Mouse (Mus musculus) hindbrain, embryonic 16.5 days (tissue): ENCODE results near the gene Psat1. TPM values are rescaled to one million over a fixed set of nuclear protein-coding genes. Genes with fewer than 3 reads are reported as not detected.

Experiments used
- ATAC-seq: fragments of 200-750 bp; cut with Nextera tagmentation; 2 replicates; pipeline ENCODE4 v1.8.0; 2017; ENCODE audit warnings: moderate TSS enrichment, moderate library complexity
- H3K27ac ChIP-seq: fragments of 300-500 bp; sonication (generic); 2 replicates; pipeline ENCODE4 v1.5.1; 2014; ENCODE audit warnings: low read depth, mild to moderate bottlenecking, control low read depth, low read length, moderate library complexity
- H3K27me3 ChIP-seq: fragments of 300-500 bp; sonication (generic); replicated peaks from 2 replicates; pipeline ENCODE4 v1.6.1; 2014; ENCODE audit warnings: low read length; ENCODE audit not compliant: control insufficient read depth, insufficient read depth
- H3K36me3 ChIP-seq: fragments of 300-500 bp; sonication (generic); 2 replicates; pipeline ENCODE4 v1.6.1; 2014; ENCODE audit warnings: mild to moderate bottlenecking, low read length, moderate library complexity, mixed read lengths; ENCODE audit not compliant: control insufficient read depth, insufficient read depth
- H3K4me1 ChIP-seq: fragments of 300-500 bp; sonication (generic); 2 replicates; pipeline ENCODE4 v1.6.1; 2014; ENCODE audit warnings: low read depth, low read length; ENCODE audit not compliant: control insufficient read depth, insufficient read depth
- H3K4me2 ChIP-seq: fragments of 300-500 bp; sonication (generic); 2 replicates; pipeline ENCODE4 v1.6.1; 2014; ENCODE audit warnings: mild to moderate bottlenecking, low read length, control low read depth, moderate library complexity
- H3K4me3 ChIP-seq: fragments of 300-500 bp; sonication (generic); 2 replicates; pipeline ENCODE4 v1.5.1; 2014; ENCODE audit warnings: mild to moderate bottlenecking, low read length, control low read depth, moderate library complexity
- H3K9ac ChIP-seq: fragments of 300-500 bp; sonication (generic); 2 replicates; pipeline ENCODE4 v1.6.1; 2014; ENCODE audit warnings: low read depth, mild to moderate bottlenecking, control low read depth, low read length, moderate library complexity
- H3K9me3 ChIP-seq: fragments of 300-500 bp; sonication (generic); 2 replicates; pipeline ENCODE4 v1.6.1; 2014; ENCODE audit warnings: mild to moderate bottlenecking, low read length, moderate library complexity; ENCODE audit not compliant: control insufficient read depth
- WGBS: fragments of 180-500 bp; shearing (Covaris S2); extraction: QIAGEN DNeasy Blood & Tissue Kit; methylation state at CpG from one replicate; pipeline ENCODE4 v1.1.7; 2014; 5-methylcytosine and 5-hydroxymethylcytosine counted together
- polyA plus RNA-seq: library from polyadenylated mRNA; unstranded; fragments of >200 nt; fragmentation: Nextera tagmentation; extraction: Ambion mirVana; gene quantifications from 2 replicates; pipeline ENCODE4 v1.2.1, GENCODE M21; 2015

The Psat1 gene
- polyA plus RNA-seq, 1 experiment from 2014 or later = 88.3 TPM

- ATAC-seq = no peak
- H3K27me3 ChIP-seq = no peaks in the 10 kb centered on the region
- no peaks in the 10 kb centered on the region for H3K9me3 ChIP-seq
- no peak overlapping the region for H3K4me3 ChIP-seq
- 95% methylated on average over 9 of the region's 9 CpGs for WGBS
- no peaks in the 10 kb centered on the region for H3K4me1 ChIP-seq
- H3K27ac ChIP-seq = no peak overlapping the region
- H3K36me3 ChIP-seq = peaks cover 12% of the 10 kb centered on the region
- no peak overlapping the region for H3K4me2 ChIP-seq
- no peak overlapping the region for H3K9ac ChIP-seq
Observed at GRCm38 (mm10) chr19:15913249-15913997, 33.7 kb downstream of the Psat1 start.

- H3K36me3 ChIP-seq = peaks cover 11% of the 10 kb centered on the region
- H3K4me2 ChIP-seq = no peak overlapping the region
- H3K27me3 ChIP-seq = no peaks in the 10 kb centered on the region
- no peaks in the 10 kb centered on the region for H3K9me3 ChIP-seq
- no peak overlapping the region for H3K27ac ChIP-seq
- no peak overlapping the region for H3K9ac ChIP-seq
- WGBS = 85% methylated on average over 5 of the region's 5 CpGs
- H3K4me1 ChIP-seq = no peaks in the 10 kb centered on the region
- ATAC-seq = no peak
- H3K4me3 ChIP-seq = no peak overlapping the region
Observed at GRCm38 (mm10) chr19:15911441-15911840, 35.7 kb downstream of the Psat1 start.

- no peaks in the 10 kb centered on the region for H3K4me1 ChIP-seq
- ATAC-seq = no peak
- H3K36me3 ChIP-seq = peaks cover 11% of the 10 kb centered on the region
- 85% methylated on average over 3 of the region's 3 CpGs for WGBS
- no peak overlapping the region for H3K9ac ChIP-seq
- H3K9me3 ChIP-seq = no peaks in the 10 kb centered on the region
- H3K4me2 ChIP-seq = no peak overlapping the region
- no peak overlapping the region for H3K27ac ChIP-seq
- no peaks in the 10 kb centered on the region for H3K27me3 ChIP-seq
- no peak overlapping the region for H3K4me3 ChIP-seq
Observed at GRCm38 (mm10) chr19:15910987-15911386, 36.1 kb downstream of the Psat1 start.

- H3K9me3 ChIP-seq = no peaks in the 10 kb centered on the region
- H3K4me1 ChIP-seq = no peaks in the 10 kb centered on the region
- H3K9ac ChIP-seq = no peak overlapping the region
- H3K36me3 ChIP-seq = peaks cover 13% of the 10 kb centered on the region
- H3K27ac ChIP-seq = no peak overlapping the region
- no peak overlapping the region for H3K4me2 ChIP-seq
- ATAC-seq = no peak
- H3K4me3 ChIP-seq = no peak overlapping the region
- WGBS = 96% methylated on average over 1 of the region's 1 CpGs
- no peaks in the 10 kb centered on the region for H3K27me3 ChIP-seq
Observed at GRCm38 (mm10) chr19:15910488-15910887, 36.6 kb downstream of the Psat1 start.

- no peak for ATAC-seq
- Histone ChIP-seq H3K27ac (no peak overlapping the region), H3K36me3 (peaks cover 9% of the 10 kb centered on the region; the same call in 1 of the 2 replicates), H3K9ac (no peak overlapping the region), H3K4me3 (no peak overlapping the region), H3K9me3 (no peaks in the 10 kb centered on the region), H3K4me2 (no peak overlapping the region), H3K27me3 (no peaks in the 10 kb centered on the region), H3K4me1 (peaks cover 3% of the 10 kb centered on the region; the same call in 1 of the 2 replicates)
- WGBS = 75% methylated on average over 5 of the region's 5 CpGs
Observed at GRCm38 (mm10) chr19:15908016-15908415, 39.1 kb downstream of the Psat1 start.

GRCm38 (mm10) chr19:15904734-15905133 lies 42.4 kb downstream of the Psat1 start:
- H3K36me3 ChIP-seq = peaks cover 9% of the 10 kb centered on the region; the same call in 1 of the 2 replicates
- H3K4me1 ChIP-seq = peaks cover 3% of the 10 kb centered on the region; the same call in 1 of the 2 replicates
- no peak overlapping the region for H3K9ac ChIP-seq
- 87% methylated on average over 4 of the region's 4 CpGs for WGBS
- H3K27ac ChIP-seq = no peak overlapping the region
- H3K4me2 ChIP-seq = no peak overlapping the region
- H3K4me3 ChIP-seq = no peak overlapping the region
- H3K27me3 ChIP-seq = no peaks in the 10 kb centered on the region
- ATAC-seq = no peak
- H3K9me3 ChIP-seq = no peaks in the 10 kb centered on the region

- Histone ChIP-seq H3K36me3 (peaks cover 9% of the 10 kb centered on the region; the same call in 1 of the 2 replicates), H3K9me3 (no peaks in the 10 kb centered on the region), H3K4me1 (peaks cover 3% of the 10 kb centered on the region; the same call in 1 of the 2 replicates), H3K4me3 (no peak overlapping the region), H3K27me3 (no peaks in the 10 kb centered on the region), H3K9ac (no peak overlapping the region), H3K27ac (no peak overlapping the region), H3K4me2 (no peak overlapping the region; the same call in 1 of the 2 replicates)
- 22% methylated on average over 20 of the region's 20 CpGs for WGBS
- peak; percentile 42; the same call in 1 of the 2 replicates for ATAC-seq
Observed at GRCm38 (mm10) chr19:15903508-15904480, 43.3 kb downstream of the Psat1 start.

GRCm38 (mm10) chr19:15895681-15896080 lies 51.5 kb downstream of the Psat1 start:
- no peaks in the 10 kb centered on the region for H3K27me3 ChIP-seq
- WGBS = 89% methylated on average over 3 of the region's 3 CpGs
- no peak for ATAC-seq

GRCm38 (mm10) chr19:15892146-15892545 lies 55.0 kb downstream of the Psat1 start:
- H3K36me3 ChIP-seq = no peaks in the 10 kb centered on the region
- H3K27me3 ChIP-seq = no peaks in the 10 kb centered on the region
- no peak overlapping the region for H3K4me2 ChIP-seq
- no peak overlapping the region for H3K27ac ChIP-seq
- 0 out of 2 replicates have a peak, but pooled peaks cover 2% of the 10 kb centered on the region for H3K9me3 ChIP-seq
- no peak overlapping the region for H3K4me3 ChIP-seq
- ATAC-seq = no peak
- H3K9ac ChIP-seq = no peak overlapping the region
- WGBS = 95% methylated on average over 4 of the region's 4 CpGs
- H3K4me1 ChIP-seq = no peaks in the 10 kb centered on the region

More at GRCm38 (mm10) chr19:15895681-15896080, 51.5 kb downstream of the Psat1 start:
- Histone ChIP-seq H3K4me3 (no peak overlapping the region), H3K4me1 (no peaks in the 10 kb centered on the region), H3K27ac (no peak overlapping the region), H3K9ac (no peak overlapping the region), H3K9me3 (no peaks in the 10 kb centered on the region), H3K36me3 (no peaks in the 10 kb centered on the region), H3K4me2 (no peak overlapping the region)
